Mouse (Mus musculus): Measurements from ENCODE around the gene Lrfn5. TPM values are rescaled to one million over a fixed set of nuclear protein-coding genes. Genes with fewer than 3 reads are reported as not detected.

Gene Lrfn5
- polyA plus RNA-seq, 1 experiment from 2014 or later, result 5.8 TPM

DNA sequence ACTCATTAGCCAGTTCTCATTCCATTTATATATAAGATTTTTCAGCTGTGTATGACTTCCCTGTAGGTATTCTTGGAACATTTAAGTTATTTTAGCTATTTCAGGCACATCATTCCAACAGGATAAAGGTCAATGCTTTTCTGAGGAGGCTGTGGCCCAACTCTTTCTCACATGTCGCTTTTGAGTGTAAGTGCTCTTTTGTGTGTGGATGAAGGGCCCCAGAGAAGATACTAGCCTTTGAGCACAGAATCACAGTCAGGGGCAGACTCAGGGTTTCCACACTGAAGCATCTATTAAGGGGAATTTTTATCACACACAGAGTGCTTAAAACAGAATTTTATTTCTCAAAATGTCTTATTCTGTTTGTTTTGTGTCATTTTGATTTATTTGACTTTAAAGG, 331.2 kb downstream of the Lrfn5 start:
- H3K4me3 ChIP-seq (ENCODE audit: low read depth, low read length), result no peak overlapping the region
- no peak overlapping the region for H3K27ac ChIP-seq (ENCODE audit: low read depth, low read length)
- H3K36me3 ChIP-seq (ENCODE audit: control insufficient read depth, insufficient read depth, low read length), result no peaks in the 10 kb centered on the region
- H3K27me3 ChIP-seq (ENCODE audit: control insufficient read depth, insufficient read depth, low read length), result no peaks in the 10 kb centered on the region
- no peak overlapping the region for H3K4me2 ChIP-seq (ENCODE audit: low read depth)
- 56% methylated on average over 1 of the region's 1 CpGs for WGBS
- H3K9ac ChIP-seq (ENCODE audit: low read length), result no peak overlapping the region
- ATAC-seq (ENCODE audit: insufficient read depth, low FRiP score, low TSS enrichment) (no peak), DNase-seq (ENCODE audit: low spot score) (no peak)
- no peaks in the 10 kb centered on the region for H3K4me1 ChIP-seq (ENCODE audit: control insufficient read depth, insufficient read depth, low read length)
- H3K9me3 ChIP-seq (ENCODE audit: control insufficient read depth, low read length), result no peaks in the 10 kb centered on the region

Measured in neural tube, embryonic 11.5 days (tissue).